10 mouse cellular contexts compared by ENCODE assay signal in the genomic region with DNA sequence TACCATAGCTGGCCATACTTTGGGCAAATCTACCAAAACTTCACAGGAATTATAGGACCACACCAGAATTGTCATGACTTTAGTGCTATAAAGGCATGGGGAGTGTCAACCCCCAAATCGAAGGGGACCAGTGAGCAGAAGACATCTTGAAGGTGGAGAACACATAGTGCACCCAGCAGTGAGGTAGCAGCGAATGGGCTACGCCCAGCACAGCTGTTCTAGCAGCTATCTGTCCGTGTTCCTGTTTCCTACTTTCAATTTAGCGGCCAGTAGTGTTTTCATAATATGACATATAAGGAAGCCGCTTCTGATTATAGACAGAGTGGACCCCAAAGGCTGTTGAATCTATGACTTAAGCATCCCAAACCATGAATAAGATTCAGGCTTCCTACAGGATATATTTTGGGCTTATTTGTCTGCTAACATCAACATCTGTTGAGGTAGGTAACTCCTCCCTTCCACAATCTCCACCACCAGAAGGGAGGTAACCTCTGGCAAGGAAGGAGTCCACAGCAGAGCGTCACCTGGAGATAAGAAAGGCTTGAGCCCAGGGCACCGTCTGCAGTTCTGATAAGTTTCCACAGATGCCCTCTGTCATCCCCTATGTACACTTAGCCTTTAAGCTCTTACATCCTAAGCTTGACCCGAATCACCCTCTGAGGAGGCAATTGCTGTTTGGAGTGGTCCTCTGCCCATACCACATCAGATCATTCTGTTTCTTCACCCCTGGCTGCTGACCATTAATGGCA. TPM values are rescaled to one million over a fixed set of nuclear protein-coding genes. Genes with fewer than 3 reads are reported as not detected.
A peak's percentile ranks its signal among the peaks of the same experiment; 100 is the strongest.
DNase-seq lines count a peak whose midpoint lies in the region; ATAC-seq and TF ChIP-seq lines count a peak whose summit lies in the region.
"Had no signal": no experiment of that assay in that cellular context is flagged by ENCODE, and none has a peak within 500 bp of the region (broad histone marks: within the 10 kb centered on the region; RNA-seq: fewer than 3 reads in every experiment).

No protein-coding gene starts in this region.

- no peak overlapping the region for H3K4me3 ChIP-seq in thymus, adult 2 months (ENCODE audit: control insufficient read depth, insufficient read depth, low read length)
- no peak overlapping the region for H3K4me3 ChIP-seq in heart, embryonic 11.5 days (ENCODE audit: low read depth, low read length)
- H3K4me3 ChIP-seq: embryonic facial prominence, embryonic 15.5 days; hindbrain, embryonic 15.5 days had no signal

- no peaks in the 10 kb centered on the region for H3K36me3 ChIP-seq in thymus, adult 2 months (ENCODE audit: control insufficient read depth, insufficient read depth, low read length)
- H3K36me3 ChIP-seq in heart, embryonic 11.5 days (ENCODE audit: control insufficient read depth, insufficient read depth, low read length) = no peaks in the 10 kb centered on the region
- H3K36me3 ChIP-seq: embryonic facial prominence, embryonic 15.5 days; hindbrain, embryonic 15.5 days had no signal

- H3K4me2 ChIP-seq in heart, embryonic 11.5 days = peak overlapping the region; percentile 11
- H3K4me2 ChIP-seq: embryonic facial prominence, embryonic 15.5 days; hindbrain, embryonic 15.5 days had no signal

- H3K27me3 ChIP-seq in thymus, adult 2 months (ENCODE audit: control insufficient read depth, insufficient read depth, low read length) = no peaks in the 10 kb centered on the region
- H3K27me3 ChIP-seq in heart, embryonic 11.5 days (ENCODE audit: control insufficient read depth, insufficient read depth, low read length) = no peaks in the 10 kb centered on the region
- H3K27me3 ChIP-seq: embryonic facial prominence, embryonic 15.5 days; hindbrain, embryonic 15.5 days had no signal

- no peak for TF ChIP-seq POLR2A in thymus, adult 2 months (IDR thresholded peaks at IDR 0.05; ENCODE audit: control insufficient read depth, extremely low read depth, insufficient read depth, low read length, poor library complexity)

- WGBS in thymus, adult 2 months = 28% methylated on average over 9 of the region's 9 CpGs
- WGBS in heart, embryonic 11.5 days (ENCODE audit: insufficient replicate concordance) = 54% methylated on average over 9 of the region's 9 CpGs

- peaks cover 18% of the 10 kb centered on the region for H3K4me1 ChIP-seq in thymus, adult 2 months (replicated peaks; ENCODE audit: control insufficient read depth, insufficient read depth, low read length)
- H3K4me1 ChIP-seq in heart, embryonic 11.5 days (ENCODE audit: control insufficient read depth, insufficient read depth, low read length) = peaks cover 73% of the 10 kb centered on the region

- no peak overlapping the region for H3K9ac ChIP-seq in heart, embryonic 11.5 days (ENCODE audit: low read depth, low read length)
- H3K9ac ChIP-seq: embryonic facial prominence, embryonic 15.5 days; hindbrain, embryonic 15.5 days had no signal

- TF ChIP-seq CTCF in thymus, adult 2 months (IDR thresholded peaks at IDR 0.05; ENCODE audit: borderline replicate concordance, control insufficient read depth, extremely low read depth, insufficient read depth, low read length, poor library complexity) = no peak

- peak; percentile 43 for DNase-seq in thymus, postnatal 0 days (ENCODE audit: low spot score)
- DNase-seq in thymus, adult 2 months = no peak
- peak; percentile 32 for DNase-seq in thymus, postnatal 4 days
- no peak for DNase-seq in urinary bladder, postnatal 14 days (ENCODE audit: low spot score)
- no peak for DNase-seq in embryo, embryonic 9.5 days (ENCODE audit: extremely low spot score)
- no peak for DNase-seq in left cerebral cortex, adult 9 months (ENCODE audit: low spot score in 2 of 2)

- H3K9me3 ChIP-seq in heart, embryonic 11.5 days (replicated peaks; ENCODE audit: control insufficient read depth, low read length) = no peaks in the 10 kb centered on the region
- H3K9me3 ChIP-seq: embryonic facial prominence, embryonic 15.5 days; hindbrain, embryonic 15.5 days had no signal

- H3K27ac ChIP-seq in thymus, adult 2 months (ENCODE audit: control insufficient read depth, insufficient read depth, low read length) = no peak overlapping the region
- peak overlapping the region; percentile 85 for H3K27ac ChIP-seq in heart, embryonic 11.5 days (ENCODE audit: low read depth, low read length)
- H3K27ac ChIP-seq: hindbrain, embryonic 15.5 days had no signal

- peak; percentile 93 for ATAC-seq in heart, embryonic 11.5 days (replicated peaks; ENCODE audit: insufficient number of reproducible peaks, low FRiP score, low TSS enrichment)
- peak; percentile 88 for ATAC-seq in megakaryocyte, adult 5-6 weeks (ENCODE audit: poor library complexity, severe bottlenecking)

RNA-seq across cellular contexts. Expression of a gene that starts 19.4 kb away (rescaled TPM):
- polyA plus RNA-seq in thymus, postnatal 0 days (2015; fragmentation: Nextera tagmentation; extraction: Ambion mirVana) = 13.2 and 13.5 TPM in 2 replicates
- 46.6 and 52.0 TPM in 2 replicates for polyA plus RNA-seq in thymus, adult 2 months (2012; rRNA removed)
- polyA plus RNA-seq in heart, embryonic 11.5 days (2014; fragmentation: Nextera tagmentation; extraction: Ambion mirVana) = 29.8 and 33.9 TPM in 2 replicates
- total RNA-seq in megakaryocyte, adult 5-6 weeks (2015) = 24.1 and 29.6 TPM in 2 replicates
- total RNA-seq in megakaryocyte, adult 5-6 weeks (2017) = 22.2 and 32.9 TPM in 2 replicates

RNA-seq across cellular contexts. Expression of a gene that starts 19.5 kb away (rescaled TPM):
- polyA plus RNA-seq in thymus, postnatal 0 days (2015; fragmentation: Nextera tagmentation; extraction: Ambion mirVana) = 28.6 and 30.6 TPM in 2 replicates
- 15.5 and 15.6 TPM in 2 replicates for polyA plus RNA-seq in thymus, adult 2 months (2012; rRNA removed)
- polyA plus RNA-seq in heart, embryonic 11.5 days (2014; fragmentation: Nextera tagmentation; extraction: Ambion mirVana) = 26.9 and 27.5 TPM in 2 replicates
- total RNA-seq in megakaryocyte, adult 5-6 weeks (2015) = 18.5 and 19.1 TPM in 2 replicates
- 8.3 and 8.6 TPM in 2 replicates for total RNA-seq in megakaryocyte, adult 5-6 weeks (2017)

Comparison
In these comparisons a context has a peak if more than half of its experiments do, and no peak if none do; other contexts are left out.
1. DNase-seq: peak in thymus, postnatal 0 days (single experiment) and thymus, postnatal 4 days (single experiment); none in thymus, adult 2 months (single experiment), urinary bladder, postnatal 14 days (single experiment), embryo, embryonic 9.5 days (single experiment) and left cerebral cortex, adult 9 months (0 of 2).